Mouse (Mus musculus) olfactory bulb, adult 2 months (tissue): ENCODE measurements around the gene Nod1. TPM values are rescaled to one million over a fixed set of nuclear protein-coding genes. Genes with fewer than 3 reads are reported as not detected.

Experiments
- H3K27ac ChIP-seq: fragments of 200-500 bp; 2 replicates; pipeline ENCODE4 v1.5.1; 2012; ENCODE audit warnings: low read depth, low read length; ENCODE audit not compliant: insufficient read depth
- H3K4me1 ChIP-seq: fragments of 200-500 bp; 2 replicates; pipeline ENCODE4 v1.6.1; 2012; ENCODE audit warnings: low read length; ENCODE audit not compliant: control insufficient read depth, insufficient read depth
- H3K4me3 ChIP-seq: fragments of 200-500 bp; 2 replicates; pipeline ENCODE4 v1.5.1; 2012; ENCODE audit warnings: mild to moderate bottlenecking, low read depth, low read length, moderate library complexity; ENCODE audit not compliant: insufficient read depth
- CTCF ChIP-seq: fragments of 200-500 bp; IDR thresholded peaks from 2 replicates; pipeline ENCODE4 v1.5.1; 2012; ENCODE audit warnings: low read depth, mild to moderate bottlenecking, low read length, moderate library complexity; ENCODE audit not compliant: insufficient read depth
- POLR2A ChIP-seq: fragments of 200-500 bp; IDR thresholded peaks from 2 replicates; pipeline ENCODE4 v1.6.1; 2012; ENCODE audit warnings: mild to moderate bottlenecking, low read depth, low read length, moderate library complexity; ENCODE audit not compliant: insufficient read depth
- WGBS: fragments of 180-500 bp; shearing (Covaris S2); methylation state at CpG from one replicate; pipeline ENCODE4 v1.1.7; 2018; 5-methylcytosine and 5-hydroxymethylcytosine counted together
- polyA plus RNA-seq: library from polyadenylated mRNA; stranded (reverse); fragments of >200 nt; gene quantifications from 2 replicates; pipeline ENCODE4 v1.2.4, GENCODE M21; 2012; ENCODE audit warnings: low replicate concordance; ENCODE audit not compliant: missing spikeins, insufficient read depth, insufficient read length

Gene Nod1
- polyA plus RNA-seq, 1 experiment = not detected

DNA sequence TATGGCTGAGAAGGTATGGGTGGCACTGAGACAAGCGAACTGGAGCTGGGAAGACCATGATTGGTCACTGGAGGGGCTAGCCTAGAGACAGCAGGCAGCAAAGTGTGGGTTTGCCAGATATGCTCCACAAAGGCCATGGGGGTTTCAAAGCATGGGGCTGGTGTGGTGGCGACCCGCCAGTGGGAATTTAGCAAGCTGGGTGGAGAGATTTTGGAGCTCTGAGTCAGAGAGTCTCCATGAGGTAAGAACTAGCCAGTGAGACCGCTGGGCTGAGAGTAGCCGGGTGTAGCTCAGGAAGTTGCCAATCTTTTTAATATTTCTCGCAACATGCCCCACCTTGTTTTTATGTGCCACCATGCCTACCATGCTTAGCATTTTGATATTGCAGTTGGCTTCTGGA, 15.7 kb upstream of the Nod1 start:
- Histone ChIP-seq H3K4me3 (no peak overlapping the region), H3K27ac (no peak overlapping the region), H3K4me1 (0 out of 2 replicates have a peak, but pooled peaks cover 2% of the 10 kb centered on the region)
- 96% methylated on average over 6 of the region's 6 CpGs for WGBS
- no peak for TF ChIP-seq CTCF
- no peak for TF ChIP-seq POLR2A

DNA sequence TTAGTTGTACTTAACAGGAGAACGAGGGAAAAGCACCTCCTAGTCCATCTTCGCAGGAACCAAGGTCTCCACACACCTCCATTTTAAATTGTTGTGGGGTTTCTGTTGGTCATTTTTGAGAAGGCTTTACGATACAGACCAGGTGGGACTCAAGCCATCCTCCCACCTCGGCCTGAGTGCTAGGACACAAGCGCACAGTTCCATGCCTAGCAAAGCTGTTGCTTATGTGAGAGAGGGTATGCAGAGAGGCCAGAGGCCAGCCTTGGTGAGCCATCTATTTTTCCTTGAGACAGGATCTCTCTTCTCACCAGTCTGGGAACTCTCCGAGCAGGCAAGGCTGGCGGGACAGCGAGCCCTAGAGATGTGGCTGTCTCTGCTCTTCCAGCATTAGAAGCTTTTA, 11.7 kb upstream of the Nod1 start:
- TF ChIP-seq CTCF (no peak), POLR2A (no peak)
- 97% methylated on average over 8 of the region's 8 CpGs for WGBS
- Histone ChIP-seq H3K4me1 (no peaks in the 10 kb centered on the region), H3K27ac (no peak overlapping the region), H3K4me3 (no peak overlapping the region)

DNA sequence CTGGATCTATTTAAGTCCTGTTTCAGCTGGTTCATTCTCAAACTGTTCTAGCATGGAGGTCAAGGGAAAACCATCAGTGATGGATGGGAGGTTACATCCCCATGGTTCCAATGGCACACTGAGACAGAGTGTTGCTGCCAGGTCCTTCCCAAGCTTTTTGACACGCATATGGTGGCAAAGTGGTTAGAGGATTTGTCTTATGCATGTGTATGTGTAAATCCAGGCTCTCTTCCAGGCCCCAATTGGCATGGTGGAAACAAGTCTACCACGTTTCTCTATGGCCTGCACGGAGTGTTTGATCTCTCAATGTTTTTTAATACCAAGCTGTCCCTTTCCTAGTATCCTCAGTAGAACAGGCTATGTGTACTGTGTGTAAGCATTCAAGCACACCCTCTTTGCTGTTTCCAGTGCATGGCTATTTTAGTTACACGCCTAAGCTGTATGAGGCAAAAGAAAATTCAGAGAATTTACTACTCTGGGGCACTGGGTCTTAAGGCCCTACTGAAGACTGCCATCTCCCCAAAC, 11.2 kb upstream of the Nod1 start:
- TF ChIP-seq CTCF (no peak), POLR2A (no peak)
- 92% methylated on average over 4 of the region's 4 CpGs for WGBS
- Histone ChIP-seq H3K4me1 (no peaks in the 10 kb centered on the region), H3K27ac (no peak overlapping the region), H3K4me3 (no peak overlapping the region)

DNA sequence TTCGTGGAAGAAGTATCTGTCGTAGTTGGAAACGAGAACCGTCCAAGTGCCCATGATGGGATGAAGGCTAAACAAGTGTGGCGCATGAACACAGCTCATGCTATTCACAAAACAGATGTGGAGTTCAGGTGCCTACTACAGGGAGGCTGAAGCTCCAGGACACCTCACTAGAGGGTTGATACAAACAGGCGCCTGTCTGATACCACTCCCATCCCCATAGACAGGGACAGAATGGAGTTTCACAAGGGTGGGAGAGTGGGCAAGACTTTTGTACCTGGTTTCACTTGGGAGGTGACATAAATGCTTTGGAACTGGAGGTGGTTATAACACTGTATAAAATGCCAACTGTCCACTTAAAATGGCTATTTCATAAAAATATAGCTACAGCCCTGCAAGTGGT, 7.0 kb upstream of the Nod1 start:
- no peak for TF ChIP-seq CTCF
- TF ChIP-seq POLR2A = no peak
- WGBS = 99% methylated on average over 6 of the region's 6 CpGs
- H3K27ac ChIP-seq = no peak overlapping the region
- H3K4me1 ChIP-seq = no peaks in the 10 kb centered on the region
- no peak overlapping the region for H3K4me3 ChIP-seq

DNA sequence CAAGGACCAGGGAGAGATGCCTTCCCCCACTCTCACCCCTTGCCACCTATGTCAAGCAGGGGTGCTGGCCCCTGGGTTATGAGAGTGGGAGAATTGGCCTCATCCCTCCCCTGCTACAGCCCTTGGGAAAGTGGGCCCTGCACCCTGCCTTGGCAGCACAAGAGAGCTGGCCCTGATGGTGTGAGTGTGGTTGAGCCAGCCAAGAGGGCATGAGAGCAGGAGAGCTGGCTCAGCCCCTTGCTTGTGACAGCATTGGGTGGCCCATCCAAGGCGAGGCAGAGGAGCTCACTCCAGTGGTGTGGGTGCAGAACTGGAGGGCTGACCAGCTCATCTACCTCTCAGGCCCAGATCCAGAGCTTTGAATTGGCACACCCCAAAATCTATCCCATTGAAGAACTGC, 3.2 kb upstream of the Nod1 start:
- Histone ChIP-seq H3K4me1 (peaks cover 8% of the 10 kb centered on the region), H3K4me3 (no peak overlapping the region), H3K27ac (no peak overlapping the region)
- TF ChIP-seq POLR2A (no peak), CTCF (no peak)
- 96% methylated on average over 1 of the region's 1 CpGs for WGBS

DNA sequence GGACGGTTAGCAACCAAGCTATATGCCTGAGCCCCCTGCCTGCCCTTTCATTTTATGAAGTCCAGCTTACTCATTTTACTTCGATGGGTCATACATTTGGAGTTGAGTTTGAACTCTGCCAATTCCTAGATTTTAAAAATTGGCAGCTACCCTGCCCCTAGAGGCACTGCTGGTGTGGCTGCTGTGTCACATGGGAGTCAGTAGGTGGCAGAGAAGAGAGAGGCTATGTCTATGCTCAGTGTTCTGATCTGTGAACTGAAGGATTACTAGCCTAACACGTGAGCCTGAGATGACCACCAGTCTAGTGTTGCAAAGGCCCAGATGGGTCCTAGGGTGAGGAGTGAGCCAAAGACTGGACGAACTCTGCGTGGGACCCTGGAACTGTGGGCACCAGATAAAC, 2.1 kb upstream of the Nod1 start:
- TF ChIP-seq POLR2A = no peak
- TF ChIP-seq CTCF = no peak
- no peak overlapping the region for H3K27ac ChIP-seq
- H3K4me1 ChIP-seq = peaks cover 8% of the 10 kb centered on the region
- H3K4me3 ChIP-seq = no peak overlapping the region
- WGBS = 74% methylated on average over 5 of the region's 5 CpGs

DNA sequence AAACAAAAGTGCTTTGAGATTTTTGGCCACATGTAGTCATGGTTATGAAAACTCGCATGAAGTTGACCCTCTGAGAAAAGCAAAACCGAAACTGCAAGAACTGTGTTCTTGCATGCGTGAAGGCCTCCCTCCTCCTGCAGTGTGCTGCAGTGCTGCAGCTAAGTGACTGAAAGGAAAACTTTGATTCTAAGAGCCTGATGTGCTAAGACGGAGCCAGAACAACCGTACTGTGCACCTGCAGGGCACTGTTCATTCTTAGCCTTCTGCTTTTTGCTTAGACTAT, 458 bp upstream of the Nod1 start:
- peaks cover 10% of the 10 kb centered on the region for H3K4me1 ChIP-seq
- no peak for TF ChIP-seq CTCF
- no peak for TF ChIP-seq POLR2A
- H3K4me3 ChIP-seq = 0 out of 2 replicates have a peak overlapping the region, but pooled peaks have one; percentile 6
- WGBS = 24% methylated on average over 5 of the region's 5 CpGs
- H3K27ac ChIP-seq = no peak overlapping the region

DNA sequence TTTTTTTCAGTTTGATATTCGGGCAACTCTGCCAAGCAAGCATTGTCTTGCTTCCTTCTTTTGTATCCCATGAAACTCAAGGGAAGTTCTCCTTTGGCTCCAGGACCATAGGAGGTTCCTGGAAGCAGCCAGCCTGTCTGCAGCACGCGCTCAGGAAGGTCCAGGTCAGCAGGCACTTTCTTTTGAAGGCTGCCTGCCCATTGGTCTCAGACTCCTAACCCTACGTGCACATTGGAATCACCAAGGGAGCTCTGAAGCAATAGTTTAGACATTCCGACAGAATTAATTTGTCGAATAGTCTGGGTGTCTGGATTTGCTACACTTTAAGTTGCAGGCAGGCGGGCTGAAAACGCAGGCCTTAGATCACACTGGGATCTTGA, 691 bp downstream of the Nod1 start:
- H3K4me3 ChIP-seq = peak overlapping the region; percentile 84
- TF ChIP-seq POLR2A (no peak), CTCF (no peak)
- H3K27ac ChIP-seq = peak overlapping the region; percentile 26; the same call in 1 of the 2 replicates
- WGBS = 40% methylated on average over 8 of the region's 8 CpGs
- peaks cover 14% of the 10 kb centered on the region for H3K4me1 ChIP-seq

DNA sequence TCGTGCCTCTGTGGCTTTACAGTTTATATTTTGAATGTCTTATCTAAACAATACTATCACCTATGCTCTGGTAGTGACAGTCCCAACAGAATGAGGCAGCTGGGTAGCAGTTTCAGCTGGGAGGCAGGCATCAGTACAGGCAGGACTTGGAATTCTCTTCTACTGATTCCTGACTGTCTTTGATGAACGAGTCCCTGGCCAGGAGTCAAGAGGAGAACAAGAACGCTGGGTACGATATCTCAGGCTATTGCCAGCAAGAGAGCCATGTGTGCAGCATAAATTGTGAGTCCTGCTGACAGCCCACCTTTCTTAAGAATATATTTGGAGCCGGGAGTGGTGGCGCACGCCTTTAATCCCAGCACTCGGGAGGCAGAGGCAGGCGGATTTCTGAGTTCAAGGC, 1.9 kb downstream of the Nod1 start:
- H3K27ac ChIP-seq = no peak overlapping the region
- H3K4me3 ChIP-seq = no peak overlapping the region
- TF ChIP-seq CTCF = no peak
- no peak for TF ChIP-seq POLR2A
- peaks cover 14% of the 10 kb centered on the region for H3K4me1 ChIP-seq
- WGBS = 81% methylated on average over 9 of the region's 9 CpGs

DNA sequence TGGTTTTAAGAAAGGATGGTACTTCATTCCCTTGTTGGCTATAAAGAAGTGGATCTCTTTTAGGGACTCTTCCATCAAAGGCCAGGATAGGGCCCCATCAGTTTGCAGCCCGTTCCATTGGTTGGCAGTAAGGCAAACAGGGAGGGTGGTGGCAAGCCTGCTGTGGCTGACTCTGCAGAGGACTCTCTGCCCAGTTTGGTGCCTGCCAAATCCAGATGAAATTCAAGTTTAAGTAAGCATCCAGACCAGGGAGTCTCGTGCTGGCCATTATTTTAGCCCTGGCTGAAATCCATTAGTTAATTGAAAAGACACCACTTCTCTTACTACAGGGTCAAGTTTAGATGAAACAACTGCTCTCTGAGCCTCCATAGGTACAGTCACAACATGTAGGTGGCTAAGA, 2.6 kb downstream of the Nod1 start:
- Histone ChIP-seq H3K27ac (no peak overlapping the region), H3K4me1 (peaks cover 14% of the 10 kb centered on the region), H3K4me3 (no peak overlapping the region)
- no peak for TF ChIP-seq CTCF
- no peak for TF ChIP-seq POLR2A
- WGBS = 83% methylated on average over 2 of the region's 2 CpGs
